23 mouse cellular contexts compared by ENCODE assay signal in the genomic region with DNA sequence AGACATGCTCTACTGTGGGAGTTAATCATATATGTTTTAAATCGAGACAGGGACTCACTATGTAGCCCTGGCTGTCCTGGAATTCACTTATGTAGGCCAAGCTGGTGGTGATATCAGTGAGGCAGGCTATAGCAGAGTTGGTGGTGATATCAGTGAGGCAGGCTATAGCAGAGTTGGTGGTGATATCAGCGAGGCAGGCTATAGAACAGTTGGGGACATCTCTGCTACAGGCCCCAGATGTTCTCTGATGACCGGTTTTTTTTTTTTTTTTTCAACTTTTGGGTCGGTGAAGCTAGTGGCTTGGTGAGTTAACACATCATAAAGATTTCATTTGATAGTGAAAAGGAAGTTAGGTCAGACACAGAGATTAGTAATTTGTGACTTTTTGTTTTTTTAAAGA. TPM values are rescaled to one million over a fixed set of nuclear protein-coding genes. Genes with fewer than 3 reads are reported as not detected.
DNase-seq lines count a peak whose midpoint lies in the region; ATAC-seq and TF ChIP-seq lines count a peak whose summit lies in the region.
"Had no signal": no experiment of that assay in that cellular context is flagged by ENCODE, and none has a peak within 500 bp of the region (broad histone marks: within the 10 kb centered on the region; RNA-seq: fewer than 3 reads in every experiment).

No protein-coding gene starts in this region.

- ATAC-seq in liver, embryonic 13.5 days (ENCODE audit: low read depth), result peak; percentile 85
- peak; percentile 68 for ATAC-seq in megakaryocyte progenitor cell, adult 5-6 weeks (replicated peaks; ENCODE audit: poor library complexity)
- ATAC-seq in hindbrain, embryonic 16.5 days, result no peak
- ATAC-seq: forebrain, postnatal 0 days; midbrain, embryonic 15.5 days had no signal

- peaks cover under 1% of the 10 kb centered on the region; the same call in 1 of the 2 replicates for H3K4me1 ChIP-seq in cortical plate, adult 2 months (ENCODE audit: control insufficient read depth, insufficient read depth, low read length)
- H3K4me1 ChIP-seq in liver, embryonic 13.5 days (replicated peaks), result peaks cover 53% of the 10 kb centered on the region
- H3K4me1 ChIP-seq in hindbrain, embryonic 16.5 days (ENCODE audit: control insufficient read depth, insufficient read depth, low read depth, low read length), result peaks cover 17% of the 10 kb centered on the region

- no peaks in the 10 kb centered on the region for H3K9me3 ChIP-seq in liver, embryonic 13.5 days (replicated peaks)
- no peaks in the 10 kb centered on the region for H3K9me3 ChIP-seq in hindbrain, embryonic 16.5 days (ENCODE audit: control insufficient read depth, low read length)
- H3K9me3 ChIP-seq: embryonic facial prominence, embryonic 10.5 days; hindbrain, embryonic 12.5 days; megakaryocyte, embryonic 14.5 days; midbrain, embryonic 15.5 days; neural tube, embryonic 13.5 days had no signal

- peak overlapping the region; percentile 25; the same call in 1 of the 2 replicates for H3K27ac ChIP-seq in left cerebral cortex, adult 2 months
- peak overlapping the region; percentile 88 for H3K27ac ChIP-seq in cortical plate, adult 2 months (ENCODE audit: insufficient read depth, low read length)
- H3K27ac ChIP-seq in liver, embryonic 13.5 days, result peak overlapping the region; percentile 74
- H3K27ac ChIP-seq in hindbrain, embryonic 16.5 days (ENCODE audit: low read depth, low read length), result no peak overlapping the region
- H3K27ac ChIP-seq: embryonic facial prominence, embryonic 10.5 days; hindbrain, embryonic 12.5 days; kidney, postnatal 0 days; midbrain, embryonic 15.5 days; neural tube, embryonic 13.5 days had no signal

- no peak overlapping the region for H3K4me2 ChIP-seq in liver, embryonic 13.5 days
- no peak overlapping the region for H3K4me2 ChIP-seq in hindbrain, embryonic 16.5 days (ENCODE audit: low read length)
- H3K4me2 ChIP-seq: hindbrain, embryonic 12.5 days; midbrain, embryonic 15.5 days; neural tube, embryonic 13.5 days had no signal

- H3K9ac ChIP-seq in liver, embryonic 13.5 days, result no peak overlapping the region
- H3K9ac ChIP-seq in hindbrain, embryonic 16.5 days (ENCODE audit: low read depth, low read length), result no peak overlapping the region
- H3K9ac ChIP-seq: forebrain, postnatal 0 days; hindbrain, embryonic 12.5 days; midbrain, embryonic 15.5 days; neural tube, embryonic 13.5 days had no signal

- H3K27me3 ChIP-seq in liver, embryonic 13.5 days, result no peaks in the 10 kb centered on the region
- no peaks in the 10 kb centered on the region for H3K27me3 ChIP-seq in hindbrain, embryonic 16.5 days (replicated peaks; ENCODE audit: control insufficient read depth, insufficient read depth, low read length)
- H3K27me3 ChIP-seq: hindbrain, embryonic 12.5 days; megakaryocyte, embryonic 14.5 days; midbrain, embryonic 15.5 days; neural tube, embryonic 13.5 days had no signal

- no peaks in the 10 kb centered on the region for H3K36me3 ChIP-seq in liver, embryonic 13.5 days
- H3K36me3 ChIP-seq in hindbrain, embryonic 16.5 days (ENCODE audit: control insufficient read depth, insufficient read depth, low read length), result no peaks in the 10 kb centered on the region
- H3K36me3 ChIP-seq: embryonic facial prominence, embryonic 10.5 days; hindbrain, embryonic 12.5 days; midbrain, embryonic 15.5 days; neural tube, embryonic 13.5 days had no signal

- TF ChIP-seq CTCF in left cerebral cortex, adult 2 months (IDR thresholded peaks at IDR 0.05), result no peak
- no peak for TF ChIP-seq CTCF in cortical plate, adult 2 months (IDR thresholded peaks at IDR 0.05; ENCODE audit: extremely low read depth, insufficient read depth, low read length)

- WGBS in liver, embryonic 13.5 days (ENCODE audit: insufficient replicate concordance), result 14% methylated on average over 4 of the region's 4 CpGs
- 73% methylated on average over 4 of the region's 4 CpGs for WGBS in hindbrain, embryonic 16.5 days

- no peak overlapping the region for H3K4me3 ChIP-seq in left cerebral cortex, adult 2 months
- no peak overlapping the region for H3K4me3 ChIP-seq in cortical plate, adult 2 months (ENCODE audit: insufficient read depth, low read length)
- H3K4me3 ChIP-seq in liver, embryonic 13.5 days (replicated peaks), result no peak overlapping the region
- no peak overlapping the region for H3K4me3 ChIP-seq in hindbrain, embryonic 16.5 days (ENCODE audit: low read length)
- H3K4me3 ChIP-seq: embryonic facial prominence, embryonic 10.5 days; hindbrain, embryonic 12.5 days; midbrain, embryonic 15.5 days; neural tube, embryonic 13.5 days had no signal

- TF ChIP-seq POLR2A in cortical plate, adult 2 months (IDR thresholded peaks at IDR 0.05; ENCODE audit: extremely low read depth, insufficient read depth, low read length), result no peak

- intact Hi-C loops in left cerebral cortex, adult 2 months (cut with DNase I), result no loop called here
- intact Hi-C loops in left cerebral cortex, postnatal 4 days (cut with DNase I), result no loop called here

- no peak for DNase-seq in left cerebral cortex, adult 2 months (ENCODE audit: extremely low spot score in 1 of 2, low spot score in 2 of 2)
- DNase-seq in left cerebral cortex, postnatal 4 days, result no peak
- peak; percentile 54 for DNase-seq in liver, embryonic 13.5 days
- DNase-seq in urinary bladder, postnatal 36 days (ENCODE audit: low spot score in 2 of 2), result no peak
- no peak for DNase-seq in urinary bladder, postnatal 10 days (ENCODE audit: low spot score)
- DNase-seq: adrenal gland, postnatal 14 days; cerebellum, adult 8-10 months; forebrain, postnatal 0 days; gastrocnemius, postnatal 10 days; kidney, adult 18-20 months; lung, adult 2 months; lung, postnatal 14 days; retina, postnatal 1 day; right cerebral cortex, postnatal 25 days had no signal

RNA-seq across cellular contexts. Expression of a gene that starts 1.4 kb away (rescaled TPM):
- total RNA-seq in left cerebral cortex, adult 2 months (2021), result 10 to 100 TPM; 22.3 to 23.1 TPM
- 10 to 100 TPM; 22.3 to 22.4 TPM for total RNA-seq in left cerebral cortex, postnatal 4 days (2021)
- polyA plus RNA-seq in cortical plate, adult 2 months (2012; rRNA removed), result 21.9 and 22.3 TPM in 2 replicates
- polyA plus RNA-seq in liver, embryonic 13.5 days (2015; fragmentation: Nextera tagmentation; extraction: Ambion mirVana), result 24.7 and 30.0 TPM in 2 replicates
- 54.2 and 65.5 TPM in 2 replicates for total RNA-seq in megakaryocyte progenitor cell, adult 5-6 weeks (2015)
- total RNA-seq in megakaryocyte progenitor cell, adult 5-6 weeks (2017), result 70.2 and 70.8 TPM in 2 replicates
- polyA plus RNA-seq in hindbrain, embryonic 16.5 days (2015; fragmentation: Nextera tagmentation; extraction: Ambion mirVana), result 46.7 and 50.7 TPM in 2 replicates

RNA-seq across cellular contexts. Expression of a gene that starts 2.8 kb away (rescaled TPM):
- total RNA-seq in left cerebral cortex, adult 2 months (2021), result 10 to 100 TPM; 33.4 to 37.2 TPM
- 10 to 100 TPM; 32.0 to 38.0 TPM for total RNA-seq in left cerebral cortex, postnatal 4 days (2021)
- polyA plus RNA-seq in cortical plate, adult 2 months (2012; rRNA removed), result 14.6 and 14.7 TPM in 2 replicates
- polyA plus RNA-seq in liver, embryonic 13.5 days (2015; fragmentation: Nextera tagmentation; extraction: Ambion mirVana), result 3.4 and 4.5 TPM in 2 replicates
- 13.0 and 16.1 TPM in 2 replicates for total RNA-seq in megakaryocyte progenitor cell, adult 5-6 weeks (2015)
- 17.9 and 23.8 TPM in 2 replicates for total RNA-seq in megakaryocyte progenitor cell, adult 5-6 weeks (2017)
- polyA plus RNA-seq in hindbrain, embryonic 16.5 days (2015; fragmentation: Nextera tagmentation; extraction: Ambion mirVana), result 16.5 and 18.8 TPM in 2 replicates
